Mouse (Mus musculus) C2C12 (cell line): Measurements from ENCODE around the gene Togaram2.

Source experiments
- CEBPB ChIP-seq: IDR thresholded peaks from one replicate; pipeline ENCODE4 v1.6.1; 2011; ENCODE audit warnings: low read depth, mild to moderate bottlenecking, control low read depth, moderate library complexity
- CTCF ChIP-seq: IDR thresholded peaks from one replicate; pipeline ENCODE4 v1.5.1; 2011; ENCODE audit not compliant: control insufficient read depth, insufficient read depth, insufficient read length
- MAX ChIP-seq: IDR thresholded peaks from one replicate; pipeline ENCODE4 v1.6.1; 2011; ENCODE audit warnings: mild to moderate bottlenecking, control low read depth
- MYOD1 ChIP-seq: IDR thresholded peaks from one replicate; pipeline ENCODE4 v1.6.1; 2011; ENCODE audit warnings: low read depth; ENCODE audit not compliant: control insufficient read depth, insufficient read length

GRCm38 (mm10) chr17:71662751-71663250 is 10.3 kb upstream of the Togaram2 start:
- TF ChIP-seq CTCF: peak; percentile 49
- no peak for TF ChIP-seq MAX
- no peak for TF ChIP-seq CEBPB
- no peak for TF ChIP-seq MYOD1
